Mouse (Mus musculus) bone marrow macrophage, adult 2 months (primary cell): Measurements from ENCODE around the gene Tanc1. TPM values are rescaled to one million over a fixed set of nuclear protein-coding genes. Genes with fewer than 3 reads are reported as not detected.

Experiments used
- H3K27ac ChIP-seq: 2 replicates; pipeline ENCODE4 v1.5.1; 2012; ENCODE audit warnings: low read depth, low read length; ENCODE audit not compliant: insufficient read depth
- H3K4me1 ChIP-seq: 2 replicates; pipeline ENCODE4 v1.6.1; 2012; ENCODE audit warnings: low read length; ENCODE audit not compliant: control insufficient read depth, insufficient read depth
- H3K4me3 ChIP-seq: 2 replicates; pipeline ENCODE4 v1.5.1; 2012; ENCODE audit warnings: mild to moderate bottlenecking, low read length, moderate library complexity; ENCODE audit not compliant: insufficient read depth
- CTCF ChIP-seq: IDR thresholded peaks from 2 replicates; pipeline ENCODE4 v1.5.1; 2012; ENCODE audit warnings: low read depth, mild to moderate bottlenecking, low read length, moderate library complexity
- POLR2A ChIP-seq: IDR thresholded peaks from 2 replicates; pipeline ENCODE4 v1.6.1; 2012; ENCODE audit warnings: mild to moderate bottlenecking, low read depth, low read length, borderline replicate concordance
- polyA plus RNA-seq: library from polyadenylated mRNA; stranded (reverse); fragments of >200 nt; gene quantifications from 2 replicates; pipeline ENCODE4 v1.2.4, GENCODE M21; 2012; ENCODE audit not compliant: missing spikeins, insufficient read depth, insufficient read length

Tanc1 gene
- polyA plus RNA-seq, 1 experiment = 6.6 TPM

- H3K4me1 ChIP-seq = peaks cover 29% of the 10 kb centered on the region
- TF ChIP-seq POLR2A = no peak
- H3K27ac ChIP-seq = 0 out of 2 replicates have a peak overlapping the region, but pooled peaks have one; percentile 18
- no peak overlapping the region for H3K4me3 ChIP-seq
Measured at GRCm38 (mm10) chr2:59800481-59801266, 188.8 kb downstream of the Tanc1 start.

DNA sequence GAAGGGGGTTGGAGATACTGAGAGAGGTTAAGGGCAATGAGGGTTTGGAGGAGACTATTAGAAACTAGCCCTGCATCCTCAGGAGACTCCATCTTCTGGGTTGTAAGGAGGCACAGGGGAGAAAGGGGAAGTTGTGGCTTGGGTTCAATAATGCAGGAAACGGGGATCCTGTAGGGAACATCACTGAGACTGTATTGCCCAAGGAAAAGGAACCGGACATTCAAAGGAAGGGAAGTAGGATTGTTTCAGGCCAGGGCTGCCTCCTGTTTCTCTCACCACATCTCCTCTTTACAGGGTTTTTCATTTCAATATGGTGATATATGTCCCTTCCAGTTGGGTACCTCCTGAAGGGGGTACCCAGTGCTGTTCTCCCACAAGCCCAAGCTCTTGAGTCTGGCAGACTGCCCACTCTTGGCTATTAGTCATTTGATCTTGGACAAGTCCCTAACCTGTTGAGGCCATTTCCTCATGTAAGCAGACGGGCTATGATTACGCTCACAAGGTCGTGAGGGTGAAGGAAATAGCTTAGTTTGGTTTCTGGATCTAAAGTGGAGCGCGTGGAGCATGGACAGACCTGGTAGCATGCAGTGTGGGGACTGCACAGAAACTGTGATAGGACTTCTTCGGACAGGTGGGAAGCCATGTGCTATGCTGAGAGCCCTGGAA lies 191.0 kb downstream of the Tanc1 start:
- Histone ChIP-seq H3K4me1 (peaks cover 29% of the 10 kb centered on the region), H3K27ac (peak overlapping the region; percentile 41), H3K4me3 (no peak overlapping the region)
- no peak for TF ChIP-seq CTCF
- TF ChIP-seq POLR2A = no peak

DNA sequence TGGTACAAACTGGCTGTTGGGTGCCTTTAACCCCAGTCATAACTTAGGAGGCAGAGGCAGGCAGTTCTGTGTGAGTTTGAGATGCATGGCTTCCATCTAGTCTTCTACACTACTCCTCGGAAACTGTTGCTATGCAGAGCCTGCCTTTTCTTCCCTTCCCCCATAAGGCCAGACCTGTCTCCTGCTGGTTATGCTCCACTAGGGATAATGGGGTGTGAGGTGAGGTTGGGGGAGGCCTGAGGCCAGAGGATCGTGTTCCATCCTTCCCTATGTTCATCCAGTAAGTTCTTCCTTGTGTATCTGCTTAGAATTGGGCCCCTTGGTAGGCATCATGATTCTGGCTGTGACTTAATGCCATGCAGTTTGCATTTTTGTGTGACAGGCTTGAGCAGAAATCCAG lies 193.8 kb downstream of the Tanc1 start:
- H3K4me1 ChIP-seq = peaks cover 25% of the 10 kb centered on the region

DNA sequence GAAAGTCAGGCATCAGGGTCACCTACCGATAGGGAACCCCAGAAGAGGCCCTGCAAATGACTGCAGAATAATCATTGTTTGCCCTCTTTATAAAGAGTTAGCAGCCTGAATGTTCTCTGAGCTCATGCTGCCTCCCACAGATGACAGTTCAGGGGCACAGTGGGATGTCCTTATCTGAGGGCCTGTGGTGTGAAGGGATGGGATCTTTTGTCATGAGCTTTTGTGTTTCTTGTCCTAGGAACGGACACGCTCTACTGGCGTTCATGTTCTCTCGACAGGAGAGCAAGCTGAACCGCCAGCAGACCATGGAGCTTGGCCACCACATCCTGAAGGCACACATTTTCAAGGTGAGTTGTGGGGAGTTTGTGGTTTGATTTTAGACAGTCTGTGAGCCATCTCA lies 194.2 kb downstream of the Tanc1 start:
- Histone ChIP-seq H3K4me3 (no peak overlapping the region), H3K4me1 (peaks cover 21% of the 10 kb centered on the region), H3K27ac (no peak overlapping the region)
- no peak for TF ChIP-seq CTCF
- no peak for TF ChIP-seq POLR2A

More for the DNA sequence above, 193.8 kb downstream of the Tanc1 start:
- Histone ChIP-seq H3K27ac (no peak overlapping the region), H3K4me3 (no peak overlapping the region)
- no peak for TF ChIP-seq CTCF
- no peak for TF ChIP-seq POLR2A

DNA sequence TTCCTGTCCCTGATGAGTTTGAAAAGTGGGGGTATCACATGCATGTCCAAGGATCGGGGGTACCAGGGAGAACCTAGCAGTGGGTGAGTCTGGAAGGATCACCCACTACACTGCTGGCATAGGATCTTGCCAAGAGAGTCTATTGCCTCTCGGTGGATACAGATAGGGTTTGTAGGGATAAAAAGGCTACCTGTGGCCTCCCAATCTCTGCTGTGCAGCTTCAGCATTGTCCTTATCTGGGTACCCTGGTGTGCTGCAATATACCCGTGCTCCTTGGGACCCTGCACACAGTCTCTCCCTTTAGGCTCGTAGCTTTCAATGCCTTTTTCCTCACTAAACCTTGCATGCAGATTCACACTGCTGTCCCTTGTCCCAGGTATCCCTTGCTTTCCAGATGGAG lies 196.8 kb downstream of the Tanc1 start:
- no peak for TF ChIP-seq CTCF
- no peak overlapping the region for H3K27ac ChIP-seq
- no peak overlapping the region for H3K4me3 ChIP-seq
- peaks cover 5% of the 10 kb centered on the region for H3K4me1 ChIP-seq

- no peak overlapping the region for H3K27ac ChIP-seq
- H3K4me3 ChIP-seq = no peak overlapping the region
- no peak for TF ChIP-seq POLR2A
- TF ChIP-seq CTCF = no peak
- H3K4me1 ChIP-seq = peaks cover 4% of the 10 kb centered on the region; the same call in 1 of the 2 replicates
Measured at GRCm38 (mm10) chr2:59810039-59810438, 198.2 kb downstream of the Tanc1 start.

DNA sequence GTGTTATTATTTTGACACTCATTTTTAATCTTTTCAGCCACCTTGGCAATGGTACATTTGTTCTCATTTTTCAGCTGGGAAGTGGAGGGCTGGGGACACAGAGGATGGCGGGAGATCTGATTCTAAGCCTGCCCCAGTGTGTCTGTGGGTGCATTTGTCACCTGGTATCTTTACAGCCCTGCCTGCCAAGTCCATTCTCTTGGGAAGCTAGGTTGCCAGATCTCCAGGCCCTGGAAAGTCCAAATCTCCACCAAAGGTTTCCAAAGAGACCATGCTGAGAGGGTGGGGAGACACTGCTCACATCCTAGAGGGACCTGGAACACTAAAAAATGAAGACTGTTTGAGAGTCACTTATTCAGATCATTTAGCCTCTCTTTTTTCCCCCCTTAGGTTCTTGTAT lies 199.4 kb downstream of the Tanc1 start:
- Histone ChIP-seq H3K4me1 (peaks cover 5% of the 10 kb centered on the region; the same call in 1 of the 2 replicates), H3K4me3 (no peak overlapping the region), H3K27ac (no peak overlapping the region)
- TF ChIP-seq CTCF (no peak), POLR2A (no peak)

GRCm38 (mm10) chr2:59812641-59813040 lies 200.8 kb downstream of the Tanc1 start:
- Histone ChIP-seq H3K4me3 (no peak overlapping the region), H3K27ac (no peak overlapping the region), H3K4me1 (peaks cover 5% of the 10 kb centered on the region; the same call in 1 of the 2 replicates)
- TF ChIP-seq POLR2A (no peak), CTCF (no peak)

- Histone ChIP-seq H3K4me3 (no peak overlapping the region), H3K4me1 (peaks cover 5% of the 10 kb centered on the region; the same call in 1 of the 2 replicates), H3K27ac (no peak overlapping the region)
- TF ChIP-seq CTCF (no peak), POLR2A (no peak)
Measured at GRCm38 (mm10) chr2:59813457-59813856, 201.6 kb downstream of the Tanc1 start.

DNA sequence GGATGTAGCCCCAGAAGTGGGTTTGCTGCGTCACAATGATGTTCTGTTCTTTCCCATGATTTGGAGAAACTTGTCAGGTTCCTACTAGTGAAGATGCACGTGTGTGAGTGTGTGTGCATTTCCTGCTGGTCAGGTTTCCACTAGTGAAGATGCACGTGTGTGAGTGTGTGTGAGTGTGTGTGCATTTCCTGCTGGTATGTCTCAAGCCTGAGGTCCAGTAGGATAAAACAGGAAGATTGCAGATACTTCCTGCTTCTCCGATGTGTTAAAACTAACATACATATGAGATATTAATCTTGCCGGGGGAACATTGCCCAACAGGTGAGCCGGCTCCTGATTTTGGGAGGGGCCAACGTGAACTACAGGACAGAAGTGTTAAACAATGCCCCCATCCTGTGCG lies 203.2 kb downstream of the Tanc1 start:
- Histone ChIP-seq H3K27ac (no peak overlapping the region), H3K4me1 (peaks cover 5% of the 10 kb centered on the region; the same call in 1 of the 2 replicates), H3K4me3 (no peak overlapping the region)
- TF ChIP-seq POLR2A (no peak), CTCF (no peak)
